Mouse (Mus musculus): ENCODE results near the gene Rnasek. TPM values are rescaled to one million over a fixed set of nuclear protein-coding genes. Genes with fewer than 3 reads are reported as not detected.

Rnasek gene
- polyA plus RNA-seq, 1 experiment from 2014 or later = 175 TPM

DNA sequence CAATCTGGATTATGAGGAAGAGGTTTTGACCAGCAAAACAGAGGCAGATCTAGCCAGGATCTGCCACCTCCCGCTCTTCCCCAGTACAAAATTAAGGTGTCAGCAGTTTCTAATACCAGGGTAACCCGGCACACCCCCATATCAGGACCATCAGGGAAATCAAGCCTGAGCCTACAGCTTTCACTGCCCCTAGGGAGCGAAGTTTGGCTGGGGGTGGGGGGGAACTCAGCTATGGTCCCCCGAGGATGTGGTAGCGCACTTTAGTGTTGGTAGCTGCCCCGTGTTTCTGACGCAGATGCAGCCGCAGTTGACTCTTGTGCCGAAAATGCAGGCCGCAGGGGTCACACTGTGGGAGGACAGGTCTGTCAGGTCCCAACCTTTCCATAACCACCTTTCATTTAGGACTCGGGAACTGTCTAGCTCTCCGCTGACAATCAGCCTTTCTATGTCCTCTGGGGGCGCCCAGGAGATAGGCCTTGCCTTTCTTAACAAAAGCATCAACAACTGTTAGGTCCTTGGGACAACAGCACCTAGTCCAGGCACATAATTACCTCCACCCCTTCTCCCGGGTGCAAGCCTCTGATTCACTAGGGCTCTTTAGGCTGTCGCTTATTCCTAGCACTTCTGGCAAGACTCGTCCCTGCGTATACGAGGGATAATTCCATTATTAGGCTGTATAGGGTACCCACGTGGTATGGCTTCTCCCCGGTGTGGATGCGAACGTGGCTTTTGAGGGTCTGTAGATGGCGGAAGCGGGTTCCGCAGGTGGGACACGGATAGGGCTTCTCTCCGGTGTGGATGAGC is 13.6 kb downstream of the Rnasek start:
- DNase-seq (no peak), ATAC-seq (ENCODE audit: low read depth) (no peak)
- Histone ChIP-seq H3K4me2 (peak overlapping the region; percentile 75), H3K36me3 (no peaks in the 10 kb centered on the region), H3K4me3 (replicated peaks) (peak overlapping the region; percentile 33), H3K9ac (peak overlapping the region; percentile 42; the same call in 1 of the 2 replicates), H3K4me1 (replicated peaks) (peaks cover 97% of the 10 kb centered on the region), H3K27ac (peak overlapping the region; percentile 48; the same call in 1 of the 2 replicates), H3K27me3 (peaks cover 53% of the 10 kb centered on the region), H3K9me3 (replicated peaks) (no peaks in the 10 kb centered on the region)
- 41% methylated on average over 27 of the region's 27 CpGs for WGBS (ENCODE audit: insufficient replicate concordance)

DNA sequence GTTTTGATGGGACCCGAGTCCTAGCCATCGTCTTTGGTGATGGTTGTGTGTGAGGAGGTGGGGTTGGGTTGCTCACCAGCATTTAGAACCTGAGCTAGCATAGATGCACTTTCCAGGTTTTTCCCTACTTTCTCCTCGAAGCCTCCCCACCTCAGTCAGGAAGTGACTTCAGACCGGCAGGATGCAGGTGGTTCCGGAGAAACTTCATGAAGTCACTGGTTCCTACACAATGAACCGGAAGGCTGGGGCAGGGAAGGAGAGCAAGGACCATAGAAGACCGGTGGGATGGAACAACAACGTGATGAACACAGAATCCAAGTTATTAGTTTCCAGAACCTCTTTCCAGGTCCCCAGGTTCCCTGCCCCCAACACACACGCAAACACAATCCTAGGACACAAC is 15.9 kb downstream of the Rnasek start:
- ATAC-seq (ENCODE audit: low read depth) (no peak), DNase-seq (no peak)
- Histone ChIP-seq H3K36me3 (no peaks in the 10 kb centered on the region), H3K4me3 (replicated peaks) (no peak overlapping the region), H3K9ac (peak overlapping the region; percentile 46; the same call in 1 of the 2 replicates), H3K27ac (peak overlapping the region; percentile 65), H3K9me3 (replicated peaks) (no peaks in the 10 kb centered on the region), H3K4me1 (replicated peaks) (peaks cover 97% of the 10 kb centered on the region), H3K27me3 (peaks cover 36% of the 10 kb centered on the region), H3K4me2 (peak overlapping the region; percentile 13; the same call in 1 of the 2 replicates)
- WGBS (ENCODE audit: insufficient replicate concordance) = 32% methylated on average over 9 of the region's 9 CpGs

DNA sequence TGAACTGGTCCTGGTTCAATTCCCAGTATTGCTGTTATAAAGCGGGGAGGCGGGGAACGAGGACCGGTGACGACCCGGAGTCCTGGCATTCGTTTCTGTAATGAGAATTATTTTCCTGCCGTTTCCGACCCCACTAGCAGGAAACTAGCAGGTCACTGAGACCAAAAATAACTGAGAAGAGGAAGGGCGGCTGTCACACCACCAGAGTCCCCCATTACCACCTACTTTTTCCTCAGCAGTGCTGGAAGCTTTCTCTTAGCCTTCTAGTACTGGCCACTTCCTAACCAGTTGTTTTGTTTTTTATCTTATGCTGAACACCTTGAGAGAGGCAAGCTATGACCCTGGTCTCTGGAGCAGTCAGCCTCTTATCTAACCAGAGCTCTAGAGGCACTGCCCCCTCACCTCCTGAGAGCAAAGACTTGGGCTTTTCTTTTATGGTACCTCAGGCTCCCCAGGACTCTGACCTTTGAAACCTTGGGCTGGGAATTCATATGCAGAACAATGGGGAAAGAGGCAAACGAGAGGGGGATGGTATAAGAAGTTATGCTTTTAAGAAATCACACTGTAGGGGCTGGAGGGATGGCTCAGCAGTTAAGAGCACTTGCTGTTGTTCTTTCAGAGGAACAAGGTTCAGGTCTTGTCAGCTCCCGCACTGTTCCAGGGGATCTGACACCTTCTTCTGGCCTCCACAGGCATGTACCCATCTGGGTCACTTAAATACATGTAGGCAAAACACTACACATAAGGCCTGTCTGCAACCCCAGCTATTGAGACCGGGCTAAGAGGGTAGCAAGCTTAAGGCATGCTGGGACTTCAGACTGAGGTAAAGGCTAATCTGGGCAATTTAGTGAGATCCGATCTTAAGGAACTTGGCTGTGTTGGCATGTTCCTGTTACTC is 17.8 kb downstream of the Rnasek start:
- Histone ChIP-seq H3K4me1 (replicated peaks) (peaks cover 85% of the 10 kb centered on the region), H3K4me2 (peak overlapping the region; percentile 97), H3K27me3 (peaks cover 24% of the 10 kb centered on the region), H3K9me3 (replicated peaks) (no peaks in the 10 kb centered on the region), H3K9ac (peak overlapping the region; percentile 90), H3K27ac (peak overlapping the region; percentile 99), H3K36me3 (peaks cover 11% of the 10 kb centered on the region; the same call in 1 of the 2 replicates), H3K4me3 (replicated peaks) (peak overlapping the region; percentile 77)
- WGBS (ENCODE audit: insufficient replicate concordance) = 3% methylated on average over 14 of the region's 14 CpGs
- DNase-seq (peak; percentile 71), ATAC-seq (ENCODE audit: low read depth) (peak; percentile 85)

DNA sequence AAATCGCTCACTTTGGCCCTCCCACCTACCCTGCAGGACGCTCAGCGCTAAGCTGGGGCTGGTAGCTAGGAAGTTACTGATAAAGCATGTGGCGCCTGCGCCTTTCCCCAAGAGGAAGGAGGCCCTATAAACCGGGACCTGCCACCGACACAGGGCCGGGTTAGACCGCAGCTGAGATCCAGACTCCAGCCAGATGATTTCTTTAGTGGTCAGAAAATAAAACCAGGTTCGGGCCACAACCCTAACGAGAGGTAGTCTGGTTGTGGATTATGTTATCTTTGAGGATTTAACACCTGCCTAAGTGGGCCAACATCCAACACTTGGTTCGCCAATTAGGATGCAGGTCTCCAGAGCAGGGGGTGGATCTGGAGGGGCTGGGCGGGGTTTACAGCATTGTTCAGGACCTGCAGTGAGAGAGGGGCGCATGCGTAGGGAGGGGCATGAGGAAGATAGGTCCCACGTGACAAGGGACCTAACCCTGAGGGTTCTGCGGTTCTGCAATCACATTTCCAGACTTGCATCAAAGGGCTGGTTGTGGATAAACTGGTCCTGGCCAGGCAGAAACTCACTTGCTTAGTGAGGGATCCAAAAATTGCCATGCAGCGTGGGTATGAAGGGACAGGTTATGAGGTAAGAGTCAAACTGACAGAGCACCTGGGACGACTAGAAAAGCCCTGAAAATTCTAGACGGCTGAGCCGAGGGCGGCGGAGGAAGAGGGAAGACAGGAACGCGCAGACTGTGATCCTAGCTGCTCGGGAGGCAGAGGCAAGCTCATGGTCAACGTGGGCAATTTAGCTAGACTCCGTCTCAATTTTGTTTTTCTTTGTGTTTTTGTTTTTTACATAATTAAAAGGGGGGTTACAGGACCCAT is 18.7 kb downstream of the Rnasek start, which contains the start of gene Slc16a13:
Gene Slc16a13 (minus strand): TSS at position 334 of the 872 bp plus-strand sequence.
- peaks cover 14% of the 10 kb centered on the region; the same call in 1 of the 2 replicates for H3K36me3 ChIP-seq
- H3K4me2 ChIP-seq = peak within 1 kb of the TSS; percentile 97
- DNase-seq = peak; percentile 95
- ATAC-seq (ENCODE audit: low read depth) = peak; percentile 86
- under 1% methylated on average over 28 of the region's 28 CpGs for WGBS (ENCODE audit: insufficient replicate concordance)
- peak within 1 kb of the TSS; percentile 90 for H3K9ac ChIP-seq
- peaks cover 76% of the 10 kb centered on the region for H3K4me1 ChIP-seq (replicated peaks)
- peak within 1 kb of the TSS; percentile 99 for H3K27ac ChIP-seq
- peaks cover 24% of the 10 kb centered on the region for H3K27me3 ChIP-seq
- H3K9me3 ChIP-seq (replicated peaks) = no peaks in the 10 kb centered on the region
- H3K4me3 ChIP-seq (replicated peaks) = peak within 1 kb of the TSS; percentile 77

DNA sequence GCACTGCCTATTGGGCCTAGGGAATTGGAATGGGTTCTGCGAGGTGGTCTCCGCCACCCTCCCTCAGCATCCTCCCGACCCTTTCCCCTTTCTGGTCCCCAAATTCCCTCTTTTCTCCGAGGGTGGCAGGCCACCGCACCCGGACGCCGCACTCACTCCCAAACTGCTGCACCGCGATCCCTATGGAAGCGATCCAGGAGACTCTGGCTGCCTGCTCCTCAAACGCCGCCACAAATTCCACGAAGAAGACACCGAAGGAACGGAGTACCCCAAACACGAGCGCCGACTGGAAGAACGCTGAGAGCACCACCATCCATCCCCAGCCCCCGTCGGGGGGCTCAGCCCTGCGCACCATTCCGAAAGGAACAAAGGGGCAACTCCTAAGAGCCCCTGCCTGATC is 19.3 kb downstream of the Rnasek start:
- ATAC-seq (ENCODE audit: low read depth) (no peak), DNase-seq (no peak)
- peaks cover 25% of the 10 kb centered on the region for H3K27me3 ChIP-seq
- peak overlapping the region; percentile 77 for H3K4me3 ChIP-seq (replicated peaks)
- peak overlapping the region; percentile 97 for H3K4me2 ChIP-seq
- H3K9ac ChIP-seq = peak overlapping the region; percentile 90
- H3K9me3 ChIP-seq (replicated peaks) = no peaks in the 10 kb centered on the region
- peaks cover 71% of the 10 kb centered on the region for H3K4me1 ChIP-seq (replicated peaks)
- peaks cover 14% of the 10 kb centered on the region; the same call in 1 of the 2 replicates for H3K36me3 ChIP-seq
- peak overlapping the region; percentile 99 for H3K27ac ChIP-seq
- 2% methylated on average over 24 of the region's 24 CpGs for WGBS (ENCODE audit: insufficient replicate concordance)

DNA sequence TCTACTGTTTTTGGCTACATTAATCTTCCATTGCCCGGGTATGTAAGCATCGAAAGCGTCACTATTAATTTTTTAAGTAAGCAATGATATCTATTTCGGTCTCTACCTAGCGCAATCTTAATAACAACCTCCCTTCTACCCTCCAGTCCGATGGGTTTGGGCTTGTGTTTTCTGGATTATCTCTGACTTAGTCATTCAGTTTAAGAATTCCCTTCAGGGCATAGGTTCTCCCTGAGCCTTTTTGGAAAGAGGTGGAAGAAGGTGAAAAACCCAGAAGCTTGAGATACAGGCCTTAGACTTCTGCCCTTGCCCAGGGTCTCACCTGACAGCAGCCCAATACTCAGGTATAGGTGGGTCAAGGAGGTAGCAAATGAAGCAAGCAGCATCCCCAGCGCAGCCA is 19.8 kb downstream of the Rnasek start:
- peaks cover 71% of the 10 kb centered on the region for H3K4me1 ChIP-seq (replicated peaks)
- H3K27me3 ChIP-seq = peaks cover 26% of the 10 kb centered on the region
- DNase-seq = no peak
- H3K27ac ChIP-seq = peak overlapping the region; percentile 99
- H3K4me2 ChIP-seq = peak overlapping the region; percentile 97
- H3K9ac ChIP-seq = peak overlapping the region; percentile 90
- no peaks in the 10 kb centered on the region for H3K9me3 ChIP-seq (replicated peaks)
- peak overlapping the region; percentile 77 for H3K4me3 ChIP-seq (replicated peaks)
- no peak for ATAC-seq (ENCODE audit: low read depth)
- H3K36me3 ChIP-seq = peaks cover 14% of the 10 kb centered on the region; the same call in 1 of the 2 replicates
- 54% methylated on average over 7 of the region's 7 CpGs for WGBS (ENCODE audit: insufficient replicate concordance)

DNA sequence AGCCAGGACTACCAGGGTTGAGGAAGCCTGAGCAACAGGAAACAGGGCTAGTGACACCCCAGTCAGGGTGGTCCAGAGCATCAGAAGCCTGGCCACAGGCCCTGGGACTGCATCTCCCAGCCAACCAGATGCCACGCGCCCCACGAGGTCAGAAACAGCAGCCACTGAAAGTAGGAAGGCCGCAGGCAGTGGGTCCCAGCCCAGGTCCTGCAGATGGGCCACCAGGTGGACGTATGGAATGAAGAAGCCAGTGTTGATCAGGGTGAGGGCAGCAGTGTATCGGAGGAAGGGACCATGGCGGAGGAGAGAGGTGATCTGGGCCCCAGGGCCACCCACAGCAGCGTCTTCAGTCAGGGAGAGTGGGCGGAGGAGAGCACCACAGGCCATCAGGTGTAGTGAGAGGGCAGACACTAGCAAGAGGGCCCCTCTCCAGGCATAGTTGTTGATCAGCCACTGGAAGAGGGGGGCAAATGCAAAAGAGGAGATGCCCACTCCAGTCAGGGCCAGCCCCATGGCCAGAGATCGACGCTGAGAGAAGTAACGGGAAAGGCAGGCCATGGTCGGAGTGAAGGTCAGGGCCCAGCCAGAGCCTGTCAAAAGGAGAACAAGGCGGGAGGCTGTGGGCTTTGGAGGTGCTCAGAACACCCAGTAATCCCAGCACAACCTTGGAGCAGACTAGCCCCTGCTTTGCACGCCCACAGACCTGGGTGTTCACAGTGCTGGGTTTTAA is 20.7 kb downstream of the Rnasek start:
- 80% methylated on average over 15 of the region's 15 CpGs for WGBS (ENCODE audit: insufficient replicate concordance)
- Histone ChIP-seq H3K4me3 (replicated peaks) (peak overlapping the region; percentile 77), H3K27me3 (peaks cover 36% of the 10 kb centered on the region)

DNA sequence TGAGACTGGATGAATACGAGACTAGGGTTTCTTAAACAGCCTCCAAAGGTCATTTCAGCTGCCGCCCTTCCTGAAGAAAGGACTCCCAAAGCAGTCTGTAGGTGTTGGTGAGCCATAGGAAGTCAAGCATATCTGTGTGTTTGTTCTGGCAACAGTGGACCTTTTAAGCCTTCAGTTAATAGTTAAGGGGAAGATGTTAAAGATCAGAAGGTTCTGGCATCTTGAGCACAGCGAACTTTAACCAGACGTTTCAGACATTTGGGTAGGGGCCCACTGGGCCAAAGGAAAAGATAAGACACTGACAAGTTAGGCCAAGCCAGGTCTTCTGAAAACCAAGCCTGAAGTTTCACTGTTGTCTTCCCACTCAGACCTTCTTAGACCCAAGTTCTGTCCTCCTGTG is 21.6 kb downstream of the Rnasek start:
- ATAC-seq (ENCODE audit: low read depth) = no peak
- DNase-seq = no peak
- Histone ChIP-seq H3K27ac (no peak overlapping the region), H3K36me3 (peaks cover 14% of the 10 kb centered on the region; the same call in 1 of the 2 replicates), H3K4me1 (replicated peaks) (peaks cover 67% of the 10 kb centered on the region), H3K4me2 (peak overlapping the region; percentile 97; the same call in 1 of the 2 replicates), H3K4me3 (replicated peaks) (no peak overlapping the region), H3K9me3 (replicated peaks) (no peaks in the 10 kb centered on the region), H3K9ac (no peak overlapping the region), H3K27me3 (peaks cover 44% of the 10 kb centered on the region)
- WGBS (ENCODE audit: insufficient replicate concordance) = 68% methylated on average over 4 of the region's 4 CpGs

More for the DNA sequence above, 20.7 kb downstream of the Rnasek start:
- DNase-seq (no peak), ATAC-seq (ENCODE audit: low read depth) (no peak)
- Histone ChIP-seq H3K27ac (peak overlapping the region; percentile 9; the same call in 1 of the 2 replicates), H3K9me3 (replicated peaks) (no peaks in the 10 kb centered on the region), H3K9ac (peak overlapping the region; percentile 90), H3K36me3 (peaks cover 14% of the 10 kb centered on the region; the same call in 1 of the 2 replicates), H3K4me2 (peak overlapping the region; percentile 97), H3K4me1 (replicated peaks) (peaks cover 71% of the 10 kb centered on the region)

DNA sequence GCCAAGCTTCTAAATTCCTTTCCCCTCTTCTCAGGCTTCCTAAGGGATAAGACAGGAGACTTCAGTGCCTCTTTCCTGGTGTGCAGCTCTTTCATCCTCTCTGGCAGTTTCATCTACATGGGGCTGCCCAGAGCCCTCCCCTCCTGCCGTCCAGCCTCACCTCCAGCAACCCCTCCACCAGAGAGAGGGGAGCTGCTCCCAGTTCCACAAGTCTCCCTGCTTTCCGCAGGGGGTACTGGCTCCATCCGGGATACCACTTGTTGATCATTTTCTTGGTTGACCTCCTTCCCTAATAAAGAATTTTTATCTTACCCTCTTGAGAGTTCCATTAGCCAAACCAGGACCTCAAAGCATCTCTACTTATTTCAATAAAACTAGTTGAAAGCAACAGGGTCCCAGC is 23.5 kb downstream of the Rnasek start:
- WGBS (ENCODE audit: insufficient replicate concordance) = 71% methylated on average over 3 of the region's 3 CpGs
- peaks cover 14% of the 10 kb centered on the region; the same call in 1 of the 2 replicates for H3K36me3 ChIP-seq
- no peak overlapping the region for H3K27ac ChIP-seq
- ATAC-seq (ENCODE audit: low read depth) (no peak), DNase-seq (no peak)
- H3K4me2 ChIP-seq = no peak overlapping the region
- H3K4me1 ChIP-seq (replicated peaks) = peaks cover 48% of the 10 kb centered on the region
- H3K9me3 ChIP-seq (replicated peaks) = no peaks in the 10 kb centered on the region
- H3K9ac ChIP-seq = no peak overlapping the region
- peaks cover 61% of the 10 kb centered on the region for H3K27me3 ChIP-seq
- H3K4me3 ChIP-seq (replicated peaks) = no peak overlapping the region

DNA sequence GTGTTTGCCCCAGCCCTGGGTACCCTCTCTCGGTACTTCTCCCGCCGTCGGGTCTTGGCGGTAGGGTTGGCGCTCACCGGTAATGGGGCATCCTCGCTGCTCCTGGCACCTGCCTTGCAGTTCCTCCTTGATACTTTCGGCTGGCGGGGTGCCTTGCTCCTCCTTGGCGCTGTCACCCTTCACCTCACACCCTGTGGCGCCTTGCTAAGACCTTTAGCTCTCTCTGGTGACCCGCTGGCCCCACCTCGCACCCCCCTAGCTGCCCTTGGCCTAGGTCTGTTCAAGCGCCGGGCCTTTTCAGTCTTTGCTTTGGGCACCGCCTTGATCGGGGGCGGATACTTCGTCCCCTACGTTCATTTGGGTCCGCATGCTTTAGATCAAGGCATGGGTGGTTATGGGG is 24.3 kb downstream of the Rnasek start:
- Histone ChIP-seq H3K4me1 (replicated peaks) (peaks cover 42% of the 10 kb centered on the region), H3K27ac (no peak overlapping the region), H3K4me2 (no peak overlapping the region), H3K27me3 (peaks cover 68% of the 10 kb centered on the region), H3K9ac (no peak overlapping the region), H3K4me3 (replicated peaks) (peak overlapping the region; percentile 39), H3K36me3 (peaks cover 14% of the 10 kb centered on the region; the same call in 1 of the 2 replicates), H3K9me3 (replicated peaks) (no peaks in the 10 kb centered on the region)
- no peak for ATAC-seq (ENCODE audit: low read depth)
- WGBS (ENCODE audit: insufficient replicate concordance) = 23% methylated on average over 22 of the region's 22 CpGs
- DNase-seq = no peak

Measured in liver, embryonic 13.5 days (tissue).